Mouse (Mus musculus) spleen, postnatal 14 days (tissue): ENCODE data around the gene Gm26558.
A peak's percentile ranks its signal among the peaks of the same experiment; 100 is the strongest.

ENCODE experiments used
- DNase-seq, 2 experiments: peaks; one replicate each; pipeline ENCODE4 v3.0.0; 2021 to 2022; ENCODE audit warnings: low spot score in 2 of 2

The Gm26558 gene

GRCm38 (mm10) chr2:70648271-70648670 is 13.6 kb downstream of the Gm26558 start:
- no peak for DNase-seq

- no peak for DNase-seq
Measured at GRCm38 (mm10) chr2:70647681-70648080, 14.2 kb downstream of the Gm26558 start.

- no peak for DNase-seq
Measured at GRCm38 (mm10) chr2:70645266-70645780, 16.6 kb downstream of the Gm26558 start.

- DNase-seq = no peak
Measured at GRCm38 (mm10) chr2:70642971-70643565, 18.8 kb downstream of the Gm26558 start.

- DNase-seq = no peak
Measured at GRCm38 (mm10) chr2:70640968-70641367, 20.9 kb downstream of the Gm26558 start.

GRCm38 (mm10) chr2:70634028-70634690 is 27.7 kb downstream of the Gm26558 start:
- DNase-seq = no peak

GRCm38 (mm10) chr2:70632412-70632811 is 29.5 kb downstream of the Gm26558 start:
- DNase-seq = no peak

GRCm38 (mm10) chr2:70631321-70631720 is 30.6 kb downstream of the Gm26558 start:
- DNase-seq = no peak

- DNase-seq = peak in 1 of 2 experiments; percentile 22
Measured at GRCm38 (mm10) chr2:70629921-70630320, 32.0 kb downstream of the Gm26558 start.

- DNase-seq = peak in 1 of 2 experiments; percentile 8
Measured at GRCm38 (mm10) chr2:70629339-70629761, 32.6 kb downstream of the Gm26558 start.

- no peak for DNase-seq
Measured at GRCm38 (mm10) chr2:70628397-70628796, 33.5 kb downstream of the Gm26558 start.

- DNase-seq = no peak
Measured at GRCm38 (mm10) chr2:70625761-70626160, 36.1 kb downstream of the Gm26558 start.

GRCm38 (mm10) chr2:70622244-70622643 is 39.7 kb downstream of the Gm26558 start:
- no peak for DNase-seq

GRCm38 (mm10) chr2:70620225-70620624 is 41.7 kb downstream of the Gm26558 start:
- DNase-seq = peak; percentile 32 to 69

- no peak for DNase-seq
Measured at GRCm38 (mm10) chr2:70619232-70619835, 42.6 kb downstream of the Gm26558 start.

- DNase-seq = no peak
Measured at GRCm38 (mm10) chr2:70616617-70617016, 45.3 kb downstream of the Gm26558 start.

- DNase-seq = no peak
Measured at GRCm38 (mm10) chr2:70616076-70616475, 45.8 kb downstream of the Gm26558 start.

GRCm38 (mm10) chr2:70614745-70615351 is 47.1 kb downstream of the Gm26558 start:
- peak; percentile 16 to 39 for DNase-seq
